Mouse (Mus musculus): ENCODE data around the gene Cklf.

Cklf gene

GRCm38 (mm10) chr8:104250439-104251367, at the start of gene Cklf:
Cklf (plus strand) TSS chr8:104250861.
- DNase-seq: peak; percentile 98

DNA sequence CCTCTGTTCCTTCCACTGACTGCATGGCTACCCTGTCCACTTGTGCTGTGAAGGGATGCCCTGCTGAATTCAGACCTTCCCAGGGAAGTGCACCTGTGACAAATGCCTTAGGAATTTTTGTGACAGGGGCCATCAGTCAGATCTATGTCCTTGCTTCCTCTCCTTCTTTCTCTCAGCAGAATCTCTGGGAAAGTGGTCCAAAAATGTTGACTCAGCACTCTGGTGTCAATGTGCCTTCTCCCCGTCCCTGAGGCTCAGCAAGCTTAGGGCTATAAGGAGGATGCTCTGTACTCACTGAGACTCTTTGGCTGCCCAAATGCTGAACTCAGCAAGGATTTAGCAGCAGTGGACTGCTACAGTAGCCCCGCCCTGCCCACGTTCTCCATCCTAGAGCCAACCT, 49.0 kb upstream of the Cklf start:
- DNase-seq: peak; percentile 66

DNA sequence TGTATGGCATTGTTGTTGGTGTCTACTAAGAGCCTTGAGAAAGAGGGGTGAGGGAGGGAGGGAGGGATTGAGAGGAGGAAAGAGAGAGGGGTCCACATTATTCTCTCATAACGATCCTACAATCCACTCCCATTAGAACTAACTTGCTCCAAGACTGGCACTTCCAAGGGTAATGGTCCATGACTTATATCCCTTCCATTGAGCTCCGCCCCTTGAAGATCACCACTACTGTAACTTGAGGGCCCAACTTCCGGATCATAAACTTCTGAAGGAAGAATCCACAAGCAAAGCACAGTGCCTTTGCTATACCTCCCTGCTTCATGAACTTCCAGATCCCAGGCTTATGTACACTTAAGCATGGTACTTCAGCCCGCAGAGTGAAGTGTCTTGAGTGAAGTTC, 48.3 kb upstream of the Cklf start:
- DNase-seq: peak; percentile 69

DNA sequence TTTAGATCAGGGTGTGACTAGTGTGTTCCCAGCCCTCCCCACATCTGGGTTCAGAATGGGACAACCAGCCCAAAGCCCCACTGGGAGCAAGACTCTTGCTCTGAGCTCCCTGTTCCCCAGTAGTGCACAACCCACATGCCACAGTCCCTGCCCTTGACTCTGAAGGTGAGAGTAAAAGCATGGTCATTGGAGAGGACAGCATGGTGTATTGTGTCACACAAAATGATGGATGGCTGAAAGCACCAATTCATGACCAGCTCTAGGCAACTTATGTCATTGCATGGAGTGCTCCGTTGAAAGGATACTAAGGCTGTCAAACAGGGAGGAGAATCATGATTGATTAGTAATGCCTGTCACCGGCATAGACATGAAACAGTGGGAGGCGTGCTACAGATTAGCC, 45.4 kb upstream of the Cklf start:
- peak; percentile 69 for DNase-seq

DNA sequence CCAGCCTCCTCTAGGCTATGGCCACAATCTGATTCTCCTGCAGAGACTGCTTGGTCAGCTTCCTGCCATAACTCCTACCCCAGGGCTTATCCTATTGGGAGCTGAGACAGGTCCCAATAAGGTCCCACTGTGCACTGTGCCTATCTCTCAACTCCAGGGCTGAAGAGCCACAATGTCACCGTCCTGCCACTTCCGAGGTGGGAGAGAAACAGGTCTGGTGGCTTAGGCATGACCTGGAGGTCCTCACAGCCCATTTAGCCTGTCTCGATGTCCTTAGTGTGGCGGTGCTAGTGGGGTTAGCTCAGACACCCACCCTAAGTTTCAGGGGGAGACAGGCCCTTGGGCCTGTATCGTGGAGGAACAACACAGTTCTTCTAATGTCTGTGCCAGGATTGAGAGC, 33.1 kb upstream of the Cklf start:
- DNase-seq: peak; percentile 86

DNA sequence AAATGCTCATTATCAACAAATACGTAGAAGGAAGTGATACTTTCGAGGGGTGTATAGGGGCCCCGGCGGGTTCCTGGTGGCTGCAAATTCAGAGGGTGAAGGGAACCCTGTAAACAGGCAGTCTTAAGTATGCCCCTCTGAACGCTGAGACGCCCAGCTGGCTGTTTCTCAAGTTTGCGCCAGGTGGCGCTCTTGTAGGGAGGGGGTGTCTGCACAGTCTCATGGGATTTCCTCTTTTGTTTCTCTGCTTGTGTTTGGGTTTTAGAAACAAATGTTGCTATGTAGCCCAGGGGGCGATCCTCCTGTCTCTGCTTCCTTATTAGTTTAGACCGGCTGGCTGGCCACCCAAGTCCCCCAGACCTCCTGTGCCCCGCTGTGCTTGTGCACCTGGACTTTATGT, 31.6 kb upstream of the Cklf start:
- DNase-seq: peak; percentile 94

- DNase-seq: peak; percentile 96
These were observed 30.9 kb upstream of the Cklf start for GRCm38 (mm10) chr8:104219806-104220205.

- DNase-seq: no peak
These were observed 23.6 kb upstream of the Cklf start for GRCm38 (mm10) chr8:104227048-104227447.

- no peak for DNase-seq
These were observed 20.3 kb upstream of the Cklf start for GRCm38 (mm10) chr8:104230377-104230776.

DNA sequence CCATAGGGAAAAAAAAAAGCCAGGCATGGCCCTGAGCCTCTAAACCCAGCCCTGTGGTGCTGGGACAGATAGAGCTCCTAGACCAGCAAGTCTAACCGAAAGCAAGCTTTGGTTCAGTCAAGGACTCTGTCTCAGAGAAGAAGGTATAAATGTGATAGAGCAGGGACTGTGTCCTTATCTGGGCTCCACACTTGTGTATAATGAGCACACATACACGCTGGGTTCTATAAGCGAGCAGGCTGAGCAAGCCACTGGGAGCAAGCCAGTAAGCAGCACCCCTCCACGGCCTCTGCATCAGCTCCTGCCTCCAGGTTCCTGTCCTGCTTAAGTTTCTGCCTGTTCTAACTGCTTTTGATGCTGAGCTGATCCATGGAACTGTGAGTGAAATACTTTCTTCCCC, 18.6 kb upstream of the Cklf start:
- DNase-seq: no peak

GRCm38 (mm10) chr8:104232919-104233318, 17.7 kb upstream of the Cklf start:
- no peak for DNase-seq

GRCm38 (mm10) chr8:104234573-104234972, 16.1 kb upstream of the Cklf start:
- no peak for DNase-seq

- DNase-seq: peak; percentile 94
These were observed 11.2 kb upstream of the Cklf start for GRCm38 (mm10) chr8:104239418-104239861.

GRCm38 (mm10) chr8:104242038-104242644, 8.5 kb upstream of the Cklf start:
- peak; percentile 84 for DNase-seq

DNA sequence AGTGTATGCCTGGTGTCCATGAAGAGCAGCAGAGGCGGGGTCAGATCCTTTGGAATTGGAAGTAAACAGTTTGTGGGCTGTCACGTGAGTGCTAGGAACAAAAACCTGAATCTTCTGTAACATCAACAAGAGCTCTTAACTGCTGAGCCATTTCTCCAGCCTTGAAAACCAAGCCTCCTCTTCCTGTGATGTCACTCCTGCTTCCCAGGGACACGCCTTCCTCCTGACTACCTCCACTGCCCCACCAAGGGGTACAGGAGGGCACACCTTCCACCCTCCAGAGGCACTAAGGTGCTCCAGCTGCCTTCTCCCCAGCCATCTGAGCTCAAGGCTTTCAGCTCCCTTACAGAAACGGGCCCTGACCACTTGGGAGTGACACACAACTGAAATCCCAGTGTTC, 4.0 kb upstream of the Cklf start:
- no peak for DNase-seq

DNA sequence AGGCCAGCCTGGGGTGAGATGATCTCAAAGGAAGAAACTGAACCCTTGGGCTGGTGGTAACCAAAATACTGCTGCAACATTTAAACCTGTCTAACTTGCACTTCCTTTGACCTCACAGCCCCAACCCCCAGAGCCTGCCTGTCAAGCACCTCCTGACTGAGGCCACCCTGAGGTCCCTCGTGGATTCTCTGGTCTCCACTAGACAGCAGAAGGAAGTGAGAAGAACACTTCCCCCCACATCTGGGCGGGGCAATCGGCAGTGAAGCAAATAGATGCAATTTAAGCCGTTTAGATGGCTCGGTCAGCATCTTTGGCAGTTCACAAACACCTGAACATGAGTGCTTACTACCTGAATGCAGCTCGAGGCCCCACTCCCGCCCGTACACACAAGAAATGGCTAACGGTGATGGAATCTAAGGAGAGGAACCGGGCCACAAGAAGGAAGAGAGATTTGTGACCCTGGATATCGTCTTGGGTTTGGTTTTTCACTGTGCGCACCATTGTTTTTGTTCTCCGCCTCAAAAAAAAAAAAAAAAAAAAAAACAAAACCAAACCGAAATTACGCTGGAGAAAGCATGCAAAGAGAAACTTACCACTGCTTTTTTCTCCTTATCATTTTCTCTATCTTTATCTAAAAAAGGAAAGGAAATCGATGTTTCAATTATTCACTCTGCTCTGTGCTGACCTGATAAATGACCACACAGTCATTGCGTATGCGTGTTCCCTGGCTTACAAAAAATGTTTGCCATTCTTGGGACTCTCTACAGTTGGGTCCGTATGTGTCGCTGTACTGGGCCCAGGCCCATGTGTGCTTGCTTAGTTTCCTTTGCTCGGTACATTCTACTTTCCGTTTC, 3.4 kb upstream of the Cklf start:
- peak; percentile 98 for DNase-seq

DNA sequence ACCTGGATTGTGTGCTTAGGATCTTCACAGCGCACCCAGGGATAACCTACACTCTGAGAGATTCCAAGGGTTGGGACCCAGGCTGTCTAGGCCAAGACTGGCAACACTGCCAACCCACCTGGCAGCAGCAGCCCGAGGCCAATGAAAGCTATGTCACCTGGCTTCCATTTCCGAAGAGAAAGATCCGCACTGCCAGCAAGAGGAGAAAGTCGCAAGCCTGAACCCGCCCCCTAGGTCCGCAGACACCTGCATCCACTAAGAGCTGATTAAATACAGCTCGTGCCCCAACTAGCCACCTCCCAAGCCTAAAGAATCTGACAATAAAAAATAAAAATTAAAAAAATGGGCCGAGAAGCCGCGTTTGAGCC, 2.8 kb upstream of the Cklf start:
- no peak for DNase-seq

GRCm38 (mm10) chr8:104248276-104248675, 2.4 kb upstream of the Cklf start, which contains the start of gene Tk2:
Tk2 (minus strand) TSS chr8:104248558.
- DNase-seq: peak; percentile 99

DNA sequence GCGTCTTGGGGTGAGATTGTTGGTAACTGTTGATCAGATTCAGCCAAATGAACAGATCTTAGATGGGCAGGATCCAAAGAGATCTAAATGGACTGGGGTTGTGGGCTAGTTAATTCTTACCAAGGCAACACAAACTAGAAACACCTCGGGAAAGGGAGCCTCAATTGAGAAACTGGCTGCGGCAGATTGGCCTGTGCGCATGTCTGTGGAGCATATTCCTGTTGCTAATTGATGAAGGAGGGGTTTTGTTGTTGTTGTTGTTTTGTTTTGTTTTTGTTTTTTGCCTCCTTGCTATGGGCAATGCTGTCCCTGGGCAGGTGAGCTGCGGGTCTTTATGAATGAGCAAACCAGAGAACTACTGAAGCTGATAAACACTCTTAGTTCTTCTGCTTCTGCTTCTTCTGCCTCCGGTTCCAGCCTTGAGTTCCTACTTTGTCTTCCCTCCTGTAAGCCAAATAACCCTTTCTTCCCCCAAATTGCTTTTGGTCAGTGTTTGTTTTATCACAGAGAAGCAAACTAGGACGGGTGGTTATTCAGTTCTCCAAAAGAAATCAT, 1.1 kb upstream of the Cklf start:
- peak; percentile 77 for DNase-seq

- DNase-seq: no peak
These were observed 800 bp downstream of the Cklf start for GRCm38 (mm10) chr8:104251461-104251860.

GRCm38 (mm10) chr8:104253016-104253415, 2.4 kb downstream of the Cklf start:
- no peak for DNase-seq

- DNase-seq: peak; percentile 3
These were observed 11.1 kb downstream of the Cklf start for GRCm38 (mm10) chr8:104261802-104262201.

Data from heart, adult 11 months (tissue).